Comparison of ENCODE assay signal across 23 mouse cellular contexts in genomic region chr1:113703462-113703861, GRCm38 (mm10).
DNase-seq lines count a peak whose midpoint lies in the region; ATAC-seq lines count a peak whose summit lies in the region.
"Had no signal": no experiment of that assay in that cellular context is flagged by ENCODE, and none has a peak within 500 bp of the region (broad histone marks: within the 10 kb centered on the region; RNA-seq: fewer than 3 reads in every experiment).

No protein-coding gene starts in this region.

- no peak overlapping the region for H3K4me2 ChIP-seq in hindbrain, embryonic 12.5 days (replicated peaks)
- H3K4me2 ChIP-seq in neural tube, embryonic 13.5 days, result no peak overlapping the region
- H3K4me2 ChIP-seq in forebrain, embryonic 15.5 days (replicated peaks), result no peak overlapping the region
- H3K4me2 ChIP-seq: embryonic facial prominence, embryonic 12.5 days; forebrain, embryonic 13.5 days had no signal

- WGBS in hindbrain, embryonic 12.5 days, result 45% methylated on average over 1 of the region's 1 CpGs
- 87% methylated on average over 1 of the region's 1 CpGs for WGBS in hindbrain, embryonic 10.5 days
- 82% methylated on average over 1 of the region's 1 CpGs for WGBS in neural tube, embryonic 13.5 days
- 67% methylated on average over 1 of the region's 1 CpGs for WGBS in forebrain, embryonic 15.5 days

- H3K9ac ChIP-seq in hindbrain, embryonic 12.5 days, result no peak overlapping the region
- no peak overlapping the region for H3K9ac ChIP-seq in neural tube, embryonic 13.5 days
- no peak overlapping the region for H3K9ac ChIP-seq in forebrain, embryonic 15.5 days (replicated peaks)
- H3K9ac ChIP-seq: embryonic facial prominence, embryonic 12.5 days; forebrain, embryonic 13.5 days had no signal

- peak; percentile 58; the same call in 1 of the 2 replicates for ATAC-seq in hindbrain, embryonic 12.5 days (ENCODE audit: low FRiP score)
- peak; percentile 23; the same call in 1 of the 2 replicates for ATAC-seq in neural tube, embryonic 13.5 days (ENCODE audit: low read depth)
- no peak for ATAC-seq in forebrain, embryonic 15.5 days (replicated peaks)
- ATAC-seq: CD4-positive, CD25-positive, alpha-beta regulatory T cell, adult 4 months; forebrain, embryonic 13.5 days; forebrain, embryonic 16.5 days had no signal

- H3K9me3 ChIP-seq in hindbrain, embryonic 12.5 days (replicated peaks), result no peaks in the 10 kb centered on the region
- no peaks in the 10 kb centered on the region for H3K9me3 ChIP-seq in hindbrain, embryonic 10.5 days
- H3K9me3 ChIP-seq in neural tube, embryonic 13.5 days, result no peaks in the 10 kb centered on the region
- H3K9me3 ChIP-seq in forebrain, embryonic 15.5 days, result no peaks in the 10 kb centered on the region
- H3K9me3 ChIP-seq: embryonic facial prominence, embryonic 10.5 days; embryonic facial prominence, embryonic 12.5 days; forebrain, embryonic 13.5 days had no signal

- no peaks in the 10 kb centered on the region for H3K27me3 ChIP-seq in hindbrain, embryonic 12.5 days
- H3K27me3 ChIP-seq in hindbrain, embryonic 10.5 days (ENCODE audit: insufficient read depth, poor library complexity, severe bottlenecking), result no peaks in the 10 kb centered on the region
- no peaks in the 10 kb centered on the region for H3K27me3 ChIP-seq in neural tube, embryonic 13.5 days
- H3K27me3 ChIP-seq in forebrain, embryonic 15.5 days, result no peaks in the 10 kb centered on the region
- H3K27me3 ChIP-seq: CH12.LX; embryonic facial prominence, embryonic 12.5 days; forebrain, embryonic 13.5 days had no signal

- no peak overlapping the region for H3K27ac ChIP-seq in hindbrain, embryonic 12.5 days
- H3K27ac ChIP-seq in hindbrain, embryonic 10.5 days, result no peak overlapping the region
- no peak overlapping the region for H3K27ac ChIP-seq in neural tube, embryonic 13.5 days (replicated peaks)
- H3K27ac ChIP-seq in forebrain, embryonic 15.5 days (replicated peaks), result no peak overlapping the region
- H3K27ac ChIP-seq: embryonic facial prominence, embryonic 10.5 days; embryonic facial prominence, embryonic 12.5 days; forebrain, embryonic 13.5 days had no signal

- no peaks in the 10 kb centered on the region for H3K4me1 ChIP-seq in hindbrain, embryonic 12.5 days
- no peaks in the 10 kb centered on the region for H3K4me1 ChIP-seq in hindbrain, embryonic 10.5 days (replicated peaks)
- no peaks in the 10 kb centered on the region for H3K4me1 ChIP-seq in neural tube, embryonic 13.5 days (replicated peaks)
- H3K4me1 ChIP-seq in forebrain, embryonic 15.5 days, result no peaks in the 10 kb centered on the region
- H3K4me1 ChIP-seq: embryonic facial prominence, embryonic 10.5 days; embryonic facial prominence, embryonic 12.5 days; forebrain, embryonic 13.5 days had no signal

- DNase-seq in hindbrain, embryonic 10.5 days (ENCODE audit: low spot score), result no peak
- DNase-seq in neural tube, embryonic 10.5 days (ENCODE audit: extremely low spot score, low spot score), result no peak
- DNase-seq in retina, embryonic 14.5 days (ENCODE audit: low spot score), result peak; percentile 5
- DNase-seq in retina, postnatal 1 day, result no peak
- DNase-seq: adrenal gland, adult 2 months; adrenal gland, postnatal 10 days; adrenal gland, postnatal 25 days; B cell, adult 2 months; cerebellum, adult 11-12 months; cerebellum, adult 2 months; cerebellum, adult 9-10 months; cerebellum, postnatal 10 days; cerebellum, postnatal 25 days had no signal

- no peaks in the 10 kb centered on the region for H3K36me3 ChIP-seq in hindbrain, embryonic 12.5 days
- no peaks in the 10 kb centered on the region for H3K36me3 ChIP-seq in hindbrain, embryonic 10.5 days
- no peaks in the 10 kb centered on the region for H3K36me3 ChIP-seq in neural tube, embryonic 13.5 days
- no peaks in the 10 kb centered on the region for H3K36me3 ChIP-seq in forebrain, embryonic 15.5 days
- H3K36me3 ChIP-seq: embryonic facial prominence, embryonic 10.5 days; embryonic facial prominence, embryonic 12.5 days; G1E had no signal

- no peak overlapping the region for H3K4me3 ChIP-seq in hindbrain, embryonic 12.5 days
- no peak overlapping the region for H3K4me3 ChIP-seq in hindbrain, embryonic 10.5 days
- no peak overlapping the region for H3K4me3 ChIP-seq in neural tube, embryonic 13.5 days
- no peak overlapping the region for H3K4me3 ChIP-seq in forebrain, embryonic 15.5 days
- H3K4me3 ChIP-seq: embryonic facial prominence, embryonic 10.5 days; embryonic facial prominence, embryonic 12.5 days; forebrain, embryonic 13.5 days had no signal
